Mouse (Mus musculus) thymus, postnatal 10 days (tissue): ENCODE data around the gene Pdgfra.

Experiments used
- DNase-seq, 2 experiments: peaks; one replicate each; pipeline ENCODE4 v3.0.0; 2021; ENCODE audit warnings: low spot score in 2 of 2

The Pdgfra gene

DNA sequence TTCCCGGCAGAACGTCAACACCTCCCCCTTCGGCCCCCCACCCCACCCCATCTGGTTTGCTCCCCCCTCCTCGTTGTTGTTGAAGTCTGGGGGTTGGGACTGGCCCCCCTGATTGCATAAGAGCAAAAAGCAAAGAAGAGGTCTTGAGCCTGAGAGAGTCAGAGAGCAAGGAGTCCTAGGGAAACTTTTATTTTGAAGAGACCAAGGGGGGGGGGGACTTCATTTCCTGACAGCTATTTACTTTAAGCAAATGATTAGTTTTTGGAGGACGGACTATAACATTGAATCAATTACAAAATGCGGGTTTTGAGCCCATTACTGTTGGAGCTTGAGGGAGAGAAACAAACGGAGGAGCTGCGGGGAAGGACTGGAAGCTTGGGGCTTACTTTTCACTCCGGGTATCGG is at the start of gene Pdgfra:
Pdgfra (plus strand) TSS at position 272 of the 405 bp plus-strand sequence.
- no peak for DNase-seq

DNA sequence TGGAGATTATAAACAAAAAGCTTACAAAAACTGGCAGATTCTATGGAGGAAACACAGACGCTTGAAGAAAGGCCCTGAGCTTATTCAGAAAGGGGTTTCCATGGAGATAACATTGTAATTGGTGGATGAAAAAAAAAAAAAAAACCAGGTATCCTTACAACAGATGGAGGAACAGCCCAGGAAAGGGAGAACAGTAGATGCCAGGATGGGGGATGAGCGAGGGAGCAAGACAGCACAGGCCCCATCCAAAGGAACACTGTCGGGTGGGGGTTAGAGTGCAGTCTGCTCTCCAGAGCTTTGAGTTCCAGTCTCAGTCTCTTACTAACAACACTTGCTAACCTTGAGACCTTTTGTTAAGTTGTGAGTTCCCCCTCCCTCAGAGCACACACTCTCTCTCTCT is 45.6 kb upstream of the Pdgfra start:
- DNase-seq: no peak

DNA sequence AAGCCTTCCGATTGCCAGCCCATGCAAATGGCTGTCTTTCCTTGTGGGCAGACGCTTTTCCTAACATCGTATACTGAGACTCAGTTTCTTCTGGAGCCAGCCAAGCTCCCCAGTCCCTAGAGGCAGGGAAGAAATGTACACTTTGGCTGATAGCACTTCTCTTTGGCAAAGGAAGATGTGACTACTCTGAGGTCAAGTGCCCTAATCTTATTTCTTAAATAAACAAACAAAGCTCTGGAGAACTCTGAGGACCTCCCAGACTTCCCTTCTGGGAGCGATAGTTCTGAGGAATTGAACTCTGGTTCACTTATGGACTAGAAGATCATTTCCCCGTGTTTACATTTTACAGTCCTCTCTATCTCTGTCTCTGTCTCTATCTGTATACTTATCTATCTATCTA is 42.7 kb upstream of the Pdgfra start:
- DNase-seq: no peak

DNA sequence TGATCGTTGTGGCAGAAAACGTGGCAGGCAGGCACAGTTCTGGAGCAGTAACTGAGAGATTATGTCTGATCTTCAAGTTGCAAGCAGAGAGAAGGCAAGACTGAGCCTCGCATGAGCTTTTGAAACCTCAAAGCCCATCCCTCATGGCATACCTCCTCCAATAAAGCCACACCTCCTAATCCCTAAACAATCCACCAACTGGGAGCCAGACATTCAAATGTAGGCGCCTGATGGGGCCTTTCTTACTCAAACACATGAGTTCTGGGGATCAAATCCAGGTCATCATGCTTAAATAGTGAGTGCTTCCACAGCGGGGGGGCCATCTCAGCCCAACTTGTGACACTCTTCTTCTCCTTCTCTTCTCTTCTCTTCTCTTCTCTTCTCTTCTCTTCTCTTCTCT is 40.3 kb upstream of the Pdgfra start:
- DNase-seq: no peak

DNA sequence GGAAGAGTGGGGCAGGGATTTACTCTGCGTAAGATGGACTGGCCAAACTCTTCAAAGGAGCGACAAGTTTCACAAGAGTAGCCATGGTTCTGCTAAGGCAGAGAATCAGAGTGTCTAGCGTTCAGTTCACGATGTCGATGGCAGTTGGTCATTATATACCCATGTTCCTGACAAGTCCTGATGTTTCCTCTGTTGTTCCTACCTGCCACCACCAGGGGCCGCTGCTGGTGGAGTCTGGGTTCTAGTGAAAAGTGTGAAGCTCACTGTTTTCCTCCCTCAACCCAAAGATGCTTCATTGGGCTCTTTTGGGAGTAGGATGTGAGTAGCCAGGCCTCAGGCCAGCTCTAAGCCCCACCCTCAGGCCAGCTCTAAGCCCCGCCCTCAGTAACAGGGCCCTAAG is 33.3 kb upstream of the Pdgfra start:
- DNase-seq: peak in 1 of 2 experiments; percentile 45

DNA sequence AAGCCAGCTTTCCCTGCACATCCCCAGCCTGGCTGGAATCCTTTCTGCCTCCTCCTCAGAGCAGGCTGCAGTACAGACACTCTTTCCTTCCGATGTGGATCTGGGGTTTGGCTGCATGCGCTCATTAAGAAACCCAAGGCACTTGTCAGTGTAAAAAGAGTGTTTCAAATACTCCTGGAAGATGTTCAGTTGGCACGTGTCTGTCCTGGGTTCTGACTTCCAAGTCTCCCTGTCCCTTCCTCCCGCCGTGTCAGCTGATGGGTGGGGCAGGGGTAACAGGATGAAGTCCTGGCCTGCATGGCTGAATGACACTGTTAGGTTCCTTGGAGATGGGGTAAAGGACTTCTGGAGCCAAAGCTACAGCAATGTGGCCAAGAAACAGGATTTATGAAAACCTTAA is 30.4 kb upstream of the Pdgfra start:
- no peak for DNase-seq

DNA sequence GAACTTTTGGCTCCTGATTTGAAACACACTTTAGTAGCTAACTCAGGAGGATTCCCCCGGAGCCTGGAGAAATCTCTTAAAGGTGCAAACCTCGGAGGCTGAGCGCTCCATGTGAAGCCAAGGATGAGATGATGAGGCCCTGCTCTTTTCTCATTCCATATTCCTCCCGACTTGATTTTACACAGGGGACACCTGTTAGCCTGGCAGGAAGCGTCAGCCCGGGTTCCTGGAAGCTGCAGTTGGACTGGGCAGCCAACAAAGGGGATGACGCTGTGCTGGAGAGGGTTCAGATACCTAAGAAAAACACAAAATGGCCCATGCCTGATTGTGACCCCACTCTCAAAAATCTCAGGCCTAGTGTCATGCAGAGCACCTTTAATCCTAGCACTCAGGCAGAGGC is 17.4 kb upstream of the Pdgfra start:
- no peak for DNase-seq

DNA sequence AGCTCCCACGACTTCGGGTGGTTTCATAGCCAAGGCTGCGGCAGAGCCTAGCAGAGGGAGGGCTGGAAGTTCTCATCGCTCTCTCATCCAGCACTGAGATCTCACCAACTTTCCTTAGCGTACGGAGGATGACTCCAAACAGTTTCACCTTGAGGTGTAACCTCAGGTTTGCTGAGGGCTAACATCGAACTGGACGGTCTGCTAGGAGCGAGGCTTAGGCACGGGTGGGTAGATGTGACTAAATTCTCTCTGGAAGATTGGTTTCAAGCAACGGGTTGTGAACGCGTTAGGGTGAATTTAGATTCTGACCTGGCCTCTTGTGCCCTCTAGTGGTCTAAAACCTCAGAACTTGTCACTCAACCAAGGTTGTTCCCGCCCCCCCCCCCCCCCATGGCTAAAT is 9.0 kb upstream of the Pdgfra start:
- DNase-seq: peak in 1 of 2 experiments; percentile 49

DNA sequence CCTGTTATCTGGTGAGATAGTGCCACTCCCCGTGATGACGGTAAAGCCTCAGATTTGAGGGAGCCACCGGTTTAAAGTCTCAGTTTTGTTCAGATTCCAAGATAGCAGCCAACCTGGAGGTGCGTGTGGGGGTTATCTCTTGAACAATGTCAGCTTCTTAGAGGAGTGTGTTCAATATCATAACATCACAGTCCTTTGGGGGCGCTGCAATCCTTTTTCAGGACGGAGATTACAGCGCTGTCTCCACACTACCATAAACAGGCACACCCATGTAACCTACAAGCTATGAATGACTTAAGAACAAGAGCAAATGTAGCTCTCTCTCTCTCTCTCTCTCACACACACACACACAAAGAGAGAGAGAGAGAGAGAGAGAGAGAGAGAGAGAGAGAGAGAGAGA is 8.3 kb upstream of the Pdgfra start:
- no peak for DNase-seq

DNA sequence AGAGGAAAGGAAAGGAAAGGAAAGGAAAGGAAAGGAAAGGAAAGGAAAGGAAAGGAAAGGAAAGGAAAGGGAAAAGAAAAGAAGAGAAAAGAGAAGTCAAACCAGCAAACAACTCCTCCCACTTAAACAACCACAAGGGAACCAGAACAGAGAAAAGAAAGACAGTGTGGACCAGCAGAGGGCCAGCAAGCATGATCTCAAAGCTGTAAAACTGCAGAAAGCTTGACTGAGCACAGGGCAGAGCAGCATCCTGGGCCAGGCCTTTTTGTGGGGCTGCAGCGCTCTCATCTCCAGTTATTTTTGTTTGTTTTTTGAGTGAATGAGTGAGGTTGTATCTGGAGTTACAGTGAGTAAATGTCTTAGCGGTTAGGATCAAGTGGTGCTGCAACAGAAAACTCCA is 6.8 kb upstream of the Pdgfra start:
- DNase-seq: no peak

DNA sequence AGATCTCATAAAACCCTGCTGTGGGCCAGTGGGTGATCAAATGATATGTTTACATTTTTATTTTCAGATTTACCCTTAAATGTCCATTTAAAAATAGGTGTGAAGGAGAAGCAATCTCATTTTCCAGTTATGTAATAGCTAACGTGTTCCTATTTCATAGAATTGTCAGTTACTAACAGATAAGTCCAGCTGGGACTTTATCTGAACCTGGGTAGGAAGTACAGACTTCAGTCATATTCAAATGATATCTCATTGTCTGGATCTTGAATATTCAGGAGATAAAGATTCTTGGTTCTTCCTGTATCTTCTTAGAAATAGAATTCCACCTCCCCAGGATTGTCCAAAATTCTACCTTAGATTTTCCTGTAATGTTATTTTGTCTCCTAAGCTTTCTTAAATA is 5.6 kb upstream of the Pdgfra start:
- no peak for DNase-seq

DNA sequence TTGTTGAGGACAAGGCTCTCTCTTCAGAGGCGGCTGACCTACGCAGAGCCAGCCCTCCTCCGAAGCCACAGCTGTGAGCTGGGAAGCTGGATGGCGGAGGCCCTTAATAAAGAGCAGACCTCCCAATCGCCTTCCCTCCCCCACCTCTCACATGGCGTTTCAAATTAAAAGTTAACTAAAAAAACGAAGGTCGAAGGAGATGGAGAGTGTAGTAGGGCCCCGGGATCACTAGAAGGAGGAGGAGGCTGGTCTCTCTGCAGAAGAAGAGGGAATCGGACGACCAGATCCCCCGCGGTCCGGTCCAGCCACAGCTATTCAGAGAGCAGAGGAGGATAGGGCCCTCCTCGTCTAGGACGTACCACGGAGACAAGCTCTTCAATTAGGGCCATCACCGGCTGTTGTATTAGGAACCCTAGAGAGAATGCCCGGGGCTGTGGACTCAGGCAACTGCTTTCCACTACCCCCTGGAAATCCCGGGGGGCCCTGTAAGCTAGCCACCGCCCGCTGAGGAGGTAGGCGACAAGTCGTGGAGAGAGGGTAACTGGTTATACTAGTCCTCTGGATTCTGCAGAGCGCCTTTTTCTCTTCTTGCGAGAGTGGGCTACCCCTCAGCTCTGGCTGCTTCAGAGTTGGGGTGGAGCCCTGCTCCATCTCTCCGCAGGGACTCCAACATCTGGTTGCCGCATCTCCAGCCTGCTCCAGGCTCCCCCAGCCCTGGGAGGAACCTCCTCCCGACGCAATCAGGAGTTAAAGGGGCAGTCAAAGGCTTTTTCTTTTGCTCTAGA is 3.6 kb upstream of the Pdgfra start:
- DNase-seq: no peak

DNA sequence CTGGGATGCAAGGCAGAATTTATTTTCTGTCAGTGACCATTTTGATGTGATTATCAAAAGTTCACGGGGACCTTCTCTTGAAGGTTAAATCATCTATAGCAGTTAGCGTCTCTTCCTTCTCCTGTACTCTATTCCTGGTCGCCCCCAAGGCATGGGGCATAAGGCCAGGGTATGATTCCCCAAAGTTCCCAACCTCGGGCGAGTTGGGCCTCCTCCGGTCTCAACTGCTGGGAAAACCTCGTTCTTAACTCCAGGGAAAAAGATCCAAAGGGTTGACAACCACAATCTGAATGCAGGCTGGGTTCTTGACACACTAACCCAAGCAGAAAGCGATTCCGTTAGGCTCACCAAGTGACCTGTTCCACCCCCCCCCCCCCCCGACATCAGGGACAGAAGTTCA is 2.7 kb upstream of the Pdgfra start:
- DNase-seq: no peak

DNA sequence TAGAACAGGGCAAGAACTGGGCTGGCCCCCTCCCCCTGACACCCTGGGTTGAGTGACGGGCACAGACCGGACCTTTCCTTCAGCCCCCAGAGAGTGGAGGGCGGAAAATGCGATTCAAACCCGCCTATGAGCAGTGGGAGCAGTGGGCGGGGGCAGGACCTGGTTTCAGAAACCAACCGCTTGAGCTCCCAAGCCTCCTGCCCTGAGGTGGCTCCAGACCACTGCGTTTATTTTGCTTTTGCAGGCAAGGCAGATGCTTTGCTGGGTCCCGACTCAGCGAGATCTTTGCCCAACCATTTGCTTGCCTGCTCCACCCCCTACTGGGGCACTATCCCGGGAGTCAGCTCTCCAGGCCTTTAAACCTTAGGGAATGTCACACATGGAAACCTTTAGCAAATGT is 2.2 kb upstream of the Pdgfra start:
- DNase-seq: no peak

DNA sequence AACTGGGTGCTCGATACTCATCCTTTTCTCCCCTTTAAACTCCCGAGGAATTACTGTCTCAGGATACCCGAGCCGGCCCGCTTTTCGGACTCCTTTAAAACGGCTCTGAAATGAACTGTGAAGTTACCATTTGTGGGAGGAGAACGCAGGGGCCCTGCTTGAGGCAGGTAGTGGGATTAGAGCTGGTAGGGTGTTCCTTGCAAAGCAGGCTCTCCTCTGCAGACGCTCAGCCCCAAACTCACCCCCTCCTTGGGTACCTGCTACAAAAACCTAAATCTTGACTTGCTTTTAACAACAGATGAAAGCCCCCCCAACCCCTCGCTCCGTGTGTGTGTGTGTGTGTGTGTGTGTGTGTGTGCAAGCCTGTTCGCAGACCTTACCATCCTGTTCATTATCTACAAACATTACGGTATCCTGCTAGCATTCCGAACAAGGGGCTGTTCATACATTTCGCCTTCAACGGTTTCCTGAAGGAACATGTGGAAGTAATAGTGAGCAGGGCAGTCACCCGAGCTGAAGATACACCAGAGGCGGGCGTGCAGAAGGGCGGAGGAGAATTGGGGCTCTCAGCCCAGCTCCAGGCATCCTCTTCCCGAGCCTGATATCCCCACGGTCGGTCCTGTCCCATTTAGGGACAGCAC is 1.6 kb upstream of the Pdgfra start:
- no peak for DNase-seq

DNA sequence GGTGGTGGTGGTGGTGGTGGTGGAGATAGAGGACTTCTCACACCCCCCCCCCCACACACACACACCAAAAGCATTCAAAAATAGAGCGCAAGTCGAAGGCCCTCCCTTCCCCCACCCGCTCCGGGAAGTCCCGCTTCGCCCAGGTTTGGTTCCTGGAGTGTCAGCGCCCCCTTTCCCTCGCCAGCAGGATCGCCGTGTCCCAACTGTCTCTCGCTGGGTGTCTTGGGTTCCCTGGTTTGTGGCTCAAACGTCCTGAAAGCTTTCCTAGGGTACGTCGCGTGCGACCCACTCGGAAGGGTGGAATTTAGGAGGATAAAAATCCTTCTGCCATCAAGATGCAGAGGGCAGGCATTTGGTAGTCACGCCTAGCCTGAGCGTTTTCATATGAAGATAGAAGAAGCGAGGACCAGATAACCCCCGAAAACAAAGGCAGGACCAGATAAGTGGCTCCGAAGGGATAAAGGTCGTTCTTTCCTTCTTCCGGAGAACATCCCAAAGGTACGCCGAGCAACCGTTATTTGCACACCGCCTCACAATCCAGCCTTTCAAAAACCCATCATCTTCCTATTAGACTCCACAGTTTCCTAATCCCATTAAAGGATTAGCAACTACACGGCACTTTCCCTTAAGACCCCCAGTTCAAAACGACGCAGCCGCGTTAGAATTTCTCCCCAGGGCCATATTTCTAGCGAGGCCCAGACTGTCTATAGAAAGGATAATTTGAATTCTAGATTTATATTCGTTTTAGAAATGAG is 769 bp upstream of the Pdgfra start:
- DNase-seq: peak in 1 of 2 experiments; percentile 23

DNA sequence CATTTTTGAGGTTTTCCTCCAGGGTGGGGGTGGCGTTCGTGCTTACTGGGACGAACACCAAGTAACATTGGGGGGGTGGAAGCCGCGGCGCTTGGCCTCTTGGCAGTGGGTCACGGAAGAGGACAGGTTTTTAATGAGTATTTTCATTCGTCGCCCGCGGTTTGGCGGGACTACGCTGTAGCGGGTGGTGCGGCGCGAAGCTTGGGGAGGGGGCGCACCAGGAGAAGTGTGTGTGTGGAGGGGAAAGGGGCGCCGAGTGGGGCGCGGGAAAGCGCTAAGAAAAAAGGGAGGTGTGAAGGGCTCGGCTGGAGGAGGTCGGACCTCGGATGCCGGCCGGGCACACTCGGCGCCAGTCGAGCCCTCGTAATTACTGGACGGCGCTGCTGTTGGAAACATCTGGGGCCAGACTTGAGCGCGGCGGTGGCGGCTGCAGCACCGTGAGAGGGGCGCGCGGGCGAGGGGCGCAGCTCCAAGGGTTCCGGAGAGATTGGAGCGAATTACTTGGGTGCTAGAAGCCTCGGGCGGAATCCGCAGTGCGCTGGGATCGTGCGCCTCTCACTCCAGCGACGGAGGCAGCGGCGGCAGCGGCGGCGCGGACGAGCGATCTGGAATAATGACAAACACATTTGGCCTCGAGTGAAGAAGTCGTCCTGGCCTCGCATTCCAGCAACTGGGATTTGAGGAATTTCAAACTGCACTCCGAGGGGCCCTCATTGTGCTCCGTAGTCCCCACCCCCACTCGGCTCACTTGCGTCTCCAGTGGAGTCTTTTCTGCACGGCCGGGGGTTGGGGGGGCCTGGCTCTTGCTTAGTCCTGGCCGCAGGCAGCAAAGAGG is 916 bp downstream of the Pdgfra start:
- DNase-seq: no peak

DNA sequence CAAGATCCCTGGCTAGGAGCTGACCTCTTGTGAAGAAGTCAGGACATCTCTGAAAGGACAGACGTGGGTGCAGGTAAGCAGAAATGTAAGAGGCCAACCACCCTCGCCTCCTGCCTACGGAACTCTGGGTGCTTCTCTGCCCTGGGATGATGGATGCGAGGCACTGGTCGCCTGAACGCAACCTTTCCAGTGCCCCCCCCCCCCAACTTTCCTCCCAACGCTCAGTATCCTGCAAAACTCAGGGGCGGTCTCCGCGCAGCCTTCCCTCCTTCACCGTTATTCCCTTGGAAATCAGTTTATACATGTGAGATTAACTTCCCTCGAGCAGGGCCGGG is 1.5 kb downstream of the Pdgfra start:
- no peak for DNase-seq

DNA sequence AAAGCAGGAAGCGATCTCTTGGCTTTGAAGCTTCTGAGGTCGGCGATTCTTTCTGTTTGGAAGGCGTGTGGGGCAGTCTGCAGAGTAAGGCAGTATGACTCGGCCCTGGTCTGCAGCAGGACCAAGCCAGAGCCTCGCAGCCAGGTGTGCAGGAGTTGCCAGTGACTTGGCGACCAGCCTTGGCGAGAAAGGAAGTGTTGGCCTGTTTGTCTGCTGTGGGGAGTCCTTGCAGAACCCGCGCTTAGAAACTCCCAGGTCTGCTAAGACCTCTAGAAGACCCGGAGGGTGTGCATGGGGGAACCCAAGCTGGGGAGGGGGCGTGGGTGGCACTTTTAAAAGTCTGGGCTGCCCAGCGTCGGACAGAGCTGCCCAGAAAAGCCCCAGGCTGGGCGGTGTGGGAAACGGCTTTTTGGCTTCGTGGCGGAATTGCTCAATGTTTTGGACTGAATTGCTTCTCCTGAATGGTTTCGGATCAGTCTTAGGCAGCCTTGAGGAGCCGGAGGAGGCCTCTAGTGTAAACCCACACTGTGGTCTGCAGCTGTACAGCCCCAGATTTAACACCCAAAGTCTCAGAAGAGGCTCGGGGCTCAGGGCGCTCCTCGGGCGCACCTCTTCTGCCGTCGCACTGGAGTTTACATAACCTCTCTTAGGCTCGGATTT is 2.0 kb downstream of the Pdgfra start:
- no peak for DNase-seq

DNA sequence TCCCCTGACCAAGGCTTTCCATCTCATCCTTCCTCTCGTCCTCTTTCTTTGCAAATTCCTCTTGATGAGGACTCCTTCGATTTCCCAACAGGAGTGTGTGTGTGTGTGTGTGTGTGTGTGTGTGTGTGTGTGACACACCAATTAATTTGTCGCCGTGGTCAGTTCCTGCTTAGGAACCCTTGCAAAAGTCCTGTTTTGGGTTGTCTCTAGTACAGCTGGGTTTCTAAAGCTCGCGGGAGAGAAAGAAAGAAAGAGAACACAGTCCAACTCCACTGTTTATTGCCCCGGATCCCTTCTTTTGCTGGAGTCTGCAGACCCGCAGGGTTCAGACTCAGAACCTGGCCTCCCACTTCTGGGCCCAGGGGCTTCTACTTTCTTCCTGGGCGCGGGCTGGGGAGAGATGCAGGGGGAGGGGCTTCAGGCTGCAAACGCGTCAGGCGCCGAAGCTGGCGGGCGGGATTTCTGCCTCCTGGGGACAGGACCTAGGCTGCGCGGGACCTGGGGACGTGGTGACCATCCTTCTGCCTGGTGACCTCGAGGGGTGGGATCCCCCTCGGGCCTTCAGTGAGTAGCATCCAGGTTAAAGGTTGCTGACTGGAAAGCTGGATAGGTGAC is 2.6 kb downstream of the Pdgfra start:
- no peak for DNase-seq

DNA sequence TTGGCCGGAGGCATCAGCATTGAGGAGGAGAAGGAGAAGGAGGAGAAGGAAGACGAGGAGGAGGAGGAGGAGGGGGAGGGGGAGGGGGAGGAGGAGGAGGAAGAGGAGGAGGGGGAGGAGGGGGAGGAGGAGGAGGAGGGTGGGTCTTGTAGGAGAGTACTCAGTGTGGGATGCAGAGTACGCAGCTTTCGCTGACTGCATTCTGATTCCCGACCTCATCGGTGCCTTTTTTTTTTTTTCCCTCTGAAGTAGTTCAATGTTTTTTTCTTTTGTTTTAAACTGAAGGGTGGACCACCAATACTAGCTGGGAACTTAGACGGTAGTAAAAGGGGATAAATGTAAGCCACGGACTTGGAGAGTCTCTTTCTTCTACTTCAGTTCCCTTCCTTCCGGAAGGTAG is 3.2 kb downstream of the Pdgfra start:
- no peak for DNase-seq
